Mouse (Mus musculus): ENCODE data around the gene Mad1l1.

GRCm38 (mm10) chr5:140284761-140285160 lies 36.6 kb downstream of the Mad1l1 start:
- TF ChIP-seq POLR2A (IDR thresholded peaks at IDR 0.05; ENCODE audit: borderline replicate concordance, control insufficient read depth, low read depth, low read length) (no peak), CTCF (IDR thresholded peaks at IDR 0.05; ENCODE audit: control insufficient read depth, insufficient read depth, low read length) (no peak)

Data from bone marrow, adult 2 months (tissue).